Mouse (Mus musculus): ENCODE data around the gene Plekhg3.

The Plekhg3 gene

GRCm38 (mm10) chr12:76554392-76554791 is 23.7 kb downstream of the Plekhg3 start:
- DNase-seq: no peak

DNA sequence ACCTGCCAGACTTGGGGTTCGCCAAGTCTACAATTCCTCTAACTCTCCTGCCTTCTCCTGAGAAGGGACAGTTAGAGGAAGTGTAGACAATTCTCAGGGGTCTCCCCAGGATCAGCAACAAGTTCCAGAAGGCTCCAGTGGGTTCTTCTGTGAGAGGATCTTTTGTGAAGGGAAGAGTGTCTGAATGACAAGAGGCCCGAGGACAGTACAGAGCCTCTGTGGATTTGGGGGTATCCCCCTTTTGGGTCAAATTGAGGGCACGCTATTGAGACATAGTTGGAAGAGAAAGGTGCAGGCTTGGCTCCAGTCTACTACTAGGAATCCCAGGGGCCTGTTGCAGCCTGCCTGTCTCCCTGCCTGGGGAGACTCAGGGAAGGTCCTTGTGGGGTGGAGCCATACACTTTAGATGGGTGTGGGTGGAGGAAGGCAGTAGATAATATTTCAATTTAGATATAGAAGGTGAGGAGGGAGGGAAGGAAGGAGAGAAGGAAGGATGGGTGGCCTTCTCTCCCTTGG is 24.2 kb downstream of the Plekhg3 start:
- DNase-seq: no peak

DNA sequence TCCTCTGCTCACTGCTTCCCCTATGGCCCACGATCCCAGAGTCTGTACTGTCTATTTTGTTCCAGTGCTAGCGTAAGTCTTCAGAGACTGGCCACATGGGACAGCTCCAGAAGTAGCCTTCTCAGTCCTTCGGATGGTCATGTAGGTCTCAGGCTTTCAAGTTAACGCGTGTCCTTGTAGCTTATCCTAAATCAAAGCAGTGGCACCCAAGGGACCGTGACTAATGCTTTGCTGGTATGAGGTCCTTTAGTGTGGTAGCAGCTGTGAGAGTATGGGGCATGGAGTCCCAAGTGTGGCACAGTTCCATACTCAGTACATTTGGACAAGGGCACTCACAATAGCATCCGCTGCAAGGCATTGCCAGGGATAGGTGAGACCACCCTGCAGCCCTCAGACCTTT is 25.5 kb downstream of the Plekhg3 start:
- DNase-seq: no peak

- no peak for DNase-seq
Observed at GRCm38 (mm10) chr12:76556745-76557389, 26.2 kb downstream of the Plekhg3 start.

GRCm38 (mm10) chr12:76558206-76558605 is 27.5 kb downstream of the Plekhg3 start:
- DNase-seq: no peak

- DNase-seq: peak; percentile 23
Observed at GRCm38 (mm10) chr12:76562196-76562595, 31.5 kb downstream of the Plekhg3 start.

- no peak for DNase-seq
Observed at GRCm38 (mm10) chr12:76566284-76566683, 35.6 kb downstream of the Plekhg3 start.

DNA sequence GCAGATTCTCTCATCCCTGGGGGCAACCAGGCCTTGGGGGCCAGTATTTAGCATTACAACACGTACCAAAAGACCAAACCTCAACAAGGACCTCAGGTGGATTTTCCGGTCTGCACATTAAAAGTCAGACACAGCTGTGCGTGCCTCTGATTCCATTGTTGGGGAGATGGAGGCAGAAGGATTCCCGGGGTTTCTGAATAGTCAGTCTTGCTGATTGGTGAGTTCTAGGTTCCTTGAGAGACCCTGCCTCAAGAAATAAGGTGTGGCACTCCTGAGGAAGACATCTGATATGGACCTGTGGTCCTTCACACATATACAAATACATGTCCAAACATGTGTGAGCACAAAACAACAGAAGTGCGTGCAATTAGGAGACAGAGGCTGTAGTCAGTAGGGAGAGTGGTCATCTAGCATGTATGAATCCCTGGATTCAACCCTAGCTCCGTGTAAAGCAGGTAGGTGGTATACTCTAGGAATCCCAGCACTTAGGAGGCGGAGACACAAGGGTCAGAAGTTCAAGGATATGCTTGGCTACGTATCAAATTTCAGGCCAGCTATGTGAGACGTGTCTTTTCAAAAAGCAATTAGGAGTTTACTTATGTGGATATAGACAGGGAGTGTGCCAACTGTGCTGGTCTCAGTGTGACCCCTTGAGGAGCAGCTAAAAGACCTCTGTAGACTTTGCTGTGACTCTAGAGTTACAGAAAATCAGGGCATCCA is 39.7 kb downstream of the Plekhg3 start:
- DNase-seq: no peak

GRCm38 (mm10) chr12:76571266-76571665 is 40.6 kb downstream of the Plekhg3 start:
- DNase-seq: no peak

GRCm38 (mm10) chr12:76572261-76573251 is 41.9 kb downstream of the Plekhg3 start:
- DNase-seq: no peak

DNA sequence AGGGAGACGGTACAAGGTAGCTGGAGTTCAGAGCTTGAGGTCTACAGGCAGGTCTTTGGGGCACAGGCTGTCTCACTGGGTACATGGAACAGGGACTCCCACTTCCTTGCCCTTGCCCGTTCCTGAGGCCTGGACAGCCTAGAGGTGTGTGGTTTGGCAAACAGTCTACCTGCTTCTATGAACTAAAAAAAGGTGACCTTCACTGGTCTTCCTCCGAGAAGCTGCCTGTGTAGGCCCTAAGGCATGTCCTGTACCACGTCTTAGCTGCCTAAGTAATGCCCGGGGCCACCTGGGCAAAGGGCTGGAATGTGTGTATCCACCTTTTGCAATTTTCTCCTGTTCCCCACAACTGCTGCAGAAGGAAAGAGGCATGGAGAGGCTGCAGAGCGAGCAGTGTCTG is 42.7 kb downstream of the Plekhg3 start:
- DNase-seq: no peak

GRCm38 (mm10) chr12:76574815-76575214 is 44.1 kb downstream of the Plekhg3 start:
- no peak for DNase-seq

DNA sequence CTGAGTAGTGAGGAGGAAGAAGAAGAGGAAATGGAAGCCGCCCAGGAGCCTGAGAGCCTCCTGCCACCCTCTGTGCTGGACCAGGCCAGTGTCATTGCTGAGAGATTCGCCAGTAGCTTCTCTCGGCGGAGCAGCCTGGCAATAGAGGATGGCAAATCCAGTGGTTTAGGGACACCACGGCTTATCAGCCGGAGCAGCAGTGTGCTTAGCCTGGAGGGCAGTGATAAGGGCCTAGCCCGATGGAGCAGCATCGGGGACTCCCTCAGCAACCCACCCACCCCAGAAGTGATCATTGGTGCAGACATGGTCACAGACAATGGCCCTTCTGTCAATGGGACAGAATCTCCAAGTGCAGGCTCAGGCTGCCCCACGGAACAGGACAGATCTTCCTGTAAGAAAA is 45.4 kb downstream of the Plekhg3 start:
- DNase-seq: no peak

DNA sequence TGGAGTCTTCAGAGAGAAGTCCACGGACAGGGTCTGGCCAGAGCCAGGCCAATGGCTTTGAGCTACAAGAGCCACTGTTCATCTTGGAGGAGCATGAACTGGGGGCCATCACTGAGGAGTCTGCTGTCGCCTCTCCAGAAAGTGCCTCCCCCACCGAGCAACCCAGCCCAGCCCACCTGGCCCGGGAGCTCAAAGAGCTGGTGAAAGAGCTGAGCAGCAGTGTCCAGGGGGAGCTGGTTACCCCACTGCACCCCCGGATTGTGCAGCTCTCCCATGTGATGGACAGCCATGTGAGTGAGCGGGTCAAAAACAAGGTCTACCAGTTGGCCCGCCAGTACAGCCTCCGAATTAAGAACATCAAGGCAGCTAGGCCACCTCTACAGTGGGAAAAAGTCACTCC is 46.1 kb downstream of the Plekhg3 start:
- DNase-seq: no peak

DNA sequence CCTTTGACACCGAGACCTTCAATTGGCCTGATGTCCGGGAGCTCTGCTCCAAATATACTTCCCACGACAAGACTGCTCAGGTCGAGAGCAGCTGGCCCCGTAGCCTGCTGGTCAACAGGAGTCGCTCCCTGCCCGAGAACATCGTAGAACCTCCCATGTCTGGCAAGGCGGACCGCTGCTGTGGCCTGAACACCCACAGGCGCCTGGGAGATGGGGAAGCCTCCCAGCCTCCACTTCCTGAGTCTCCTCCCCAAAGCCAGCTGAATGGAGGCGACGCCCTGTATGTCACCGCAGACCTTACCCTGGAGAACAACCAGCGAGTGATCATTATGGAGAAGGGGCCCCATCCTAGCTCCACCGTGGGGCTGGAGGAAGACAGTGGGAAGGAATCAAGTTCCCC is 47.2 kb downstream of the Plekhg3 start:
- peak; percentile 48 for DNase-seq

DNA sequence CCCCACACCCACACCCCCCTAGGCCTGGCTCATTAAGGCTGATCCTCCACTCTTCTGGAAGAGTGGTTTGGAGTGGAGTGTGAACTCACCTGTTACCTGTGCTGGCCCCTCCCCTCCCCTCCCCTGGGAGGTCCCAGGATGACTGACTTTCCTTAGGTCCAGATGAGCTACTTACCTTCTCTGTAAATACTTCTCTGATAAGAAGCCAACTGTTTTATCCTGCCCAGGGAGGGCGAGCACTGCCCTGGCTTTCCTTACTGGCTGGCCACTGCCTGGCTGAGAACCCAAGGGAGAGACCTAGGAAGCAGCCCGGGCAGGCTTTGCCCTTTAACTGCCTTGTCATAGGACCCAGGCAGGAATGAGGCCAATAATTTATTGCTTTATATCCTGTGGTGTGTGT is 47.8 kb downstream of the Plekhg3 start:
- DNase-seq: no peak

DNA sequence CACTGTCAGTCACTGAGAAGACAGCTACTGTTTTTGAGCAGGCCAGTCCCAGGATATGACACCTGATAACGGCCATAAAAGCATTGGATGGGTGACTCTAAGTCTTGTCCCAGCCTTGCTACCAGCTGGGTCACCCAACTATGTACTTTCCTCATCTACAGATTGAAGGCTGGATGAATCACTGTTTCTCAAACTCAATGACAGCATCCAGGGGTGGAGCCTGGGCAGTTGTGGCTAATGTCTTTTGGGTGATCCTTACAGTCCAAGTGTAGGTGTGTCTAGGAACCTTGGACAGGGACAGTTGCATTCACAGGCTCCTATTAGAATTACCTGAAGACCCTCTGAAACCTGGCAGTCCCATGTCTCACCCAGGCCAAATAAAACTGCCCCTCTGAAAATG is 49.1 kb downstream of the Plekhg3 start:
- DNase-seq: no peak

DNA sequence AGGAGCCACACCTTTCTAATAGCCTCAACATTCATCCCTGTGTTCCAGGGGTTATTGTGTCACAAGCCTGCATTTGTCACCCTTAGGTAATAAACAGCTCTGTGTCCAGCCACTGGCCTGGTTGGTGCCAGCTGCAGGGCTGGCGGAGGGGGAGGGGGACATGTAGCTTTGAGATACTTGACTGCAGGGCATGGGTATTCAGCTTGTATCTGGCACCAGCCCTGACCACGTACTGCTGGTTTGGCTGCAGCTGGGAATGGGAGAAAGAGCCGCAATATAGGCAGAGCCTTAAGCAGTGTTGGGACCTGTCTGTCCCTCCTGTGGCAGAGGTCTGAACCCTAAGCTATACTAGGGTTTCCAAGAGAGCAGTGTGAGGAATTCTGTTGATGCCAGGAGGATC is 51.4 kb downstream of the Plekhg3 start:
- no peak for DNase-seq

- peak; percentile 62 for DNase-seq
Observed at GRCm38 (mm10) chr12:76582841-76583240, 52.1 kb downstream of the Plekhg3 start.

- no peak for DNase-seq
Observed at GRCm38 (mm10) chr12:76583454-76583853, 52.8 kb downstream of the Plekhg3 start.

- no peak for DNase-seq
Observed at GRCm38 (mm10) chr12:76585028-76585427, 54.3 kb downstream of the Plekhg3 start.

GRCm38 (mm10) chr12:76587357-76587756 is 56.7 kb downstream of the Plekhg3 start:
- DNase-seq: no peak

DNA sequence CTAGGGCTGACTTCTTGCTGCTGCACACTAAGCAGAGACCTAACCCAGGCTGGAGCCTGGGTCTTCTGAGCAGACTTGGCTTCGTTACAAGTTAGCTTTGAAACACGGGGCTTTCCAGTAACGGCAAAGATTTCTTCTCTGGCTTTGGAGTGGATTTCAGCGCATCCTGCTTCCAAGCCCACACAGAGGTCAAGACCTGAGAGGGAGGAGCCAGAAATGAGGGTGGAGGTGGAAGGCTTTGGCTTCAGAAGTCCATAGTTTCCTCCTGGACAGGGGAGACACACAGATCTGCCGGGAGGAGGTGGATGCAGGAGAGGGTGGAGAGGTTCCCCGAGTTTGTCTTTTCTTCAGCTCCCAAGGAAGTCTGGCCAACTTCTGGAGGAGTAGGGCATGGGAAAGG is 58.8 kb downstream of the Plekhg3 start:
- peak; percentile 32 for DNase-seq
